Mouse (Mus musculus) spleen, adult 2 months (tissue): ENCODE data around the gene Stk17b.

Experiments used
- CTCF ChIP-seq: fragments of 200-500 bp; IDR thresholded peaks from 2 replicates; pipeline ENCODE4 v1.5.1; 2011; ENCODE audit warnings: mild to moderate bottlenecking, inconsistent platforms; ENCODE audit not compliant: insufficient read depth, insufficient read length, insufficient replicate concordance; ENCODE audit errors: extremely low read depth
- POLR2A ChIP-seq: fragments of 200-500 bp; IDR thresholded peaks from 2 replicates; pipeline ENCODE4 v1.6.1; 2011; ENCODE audit warnings: low read depth, low read length, inconsistent platforms

DNA sequence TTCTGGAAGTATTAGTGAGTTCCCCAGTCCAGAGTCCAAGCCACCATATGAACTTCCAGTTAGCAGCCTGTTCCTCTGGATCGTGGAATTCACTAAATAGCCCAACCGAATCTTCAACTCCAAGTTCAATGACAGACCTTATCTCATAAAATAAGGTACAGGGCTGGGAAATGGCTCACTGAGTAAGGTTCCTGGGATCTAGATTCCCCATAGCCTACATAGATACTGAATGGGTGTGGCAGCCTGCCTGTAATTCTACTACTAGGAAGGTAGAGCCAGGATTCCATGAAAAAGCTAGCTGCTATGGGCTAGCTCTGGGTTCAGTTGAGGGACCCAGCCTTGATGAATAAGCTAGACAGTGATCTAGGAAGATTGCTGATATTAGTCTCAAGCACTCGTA is 48.4 kb downstream of the Stk17b start:
- TF ChIP-seq CTCF (no peak), POLR2A (no peak)
